10 mouse cellular contexts compared by ENCODE assay signal in the genomic region with DNA sequence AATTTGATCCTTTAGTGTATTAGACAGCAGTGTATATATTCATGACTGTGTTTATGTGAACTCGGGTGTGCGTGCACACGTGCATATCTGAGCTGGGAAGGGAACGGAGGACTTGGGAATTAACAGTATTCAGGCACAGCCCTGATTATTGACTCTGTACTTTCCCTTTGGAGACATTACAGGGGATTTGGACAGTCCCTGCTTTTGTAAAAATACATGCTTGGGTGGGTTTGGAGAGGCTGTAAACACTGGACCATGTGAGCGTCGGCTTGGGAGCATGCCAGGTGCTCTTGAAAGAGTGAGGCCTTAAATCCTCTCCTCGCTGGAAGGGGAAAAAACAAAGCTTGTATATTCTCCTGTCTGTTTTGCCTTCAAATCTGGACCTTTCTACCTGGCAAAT.
DNase-seq lines count a peak whose midpoint lies in the region; ATAC-seq and TF ChIP-seq lines count a peak whose summit lies in the region.
"Had no signal": no experiment of that assay in that cellular context is flagged by ENCODE, and none has a peak within 500 bp of the region (broad histone marks: within the 10 kb centered on the region; RNA-seq: fewer than 3 reads in every experiment).

No protein-coding gene starts in this region.

- no peak for TF ChIP-seq POLR2A in lung, adult 2 months (IDR thresholded peaks at IDR 0.05; ENCODE audit: borderline replicate concordance, extremely low read depth, low read depth, low read length)

- no peaks in the 10 kb centered on the region for H3K36me3 ChIP-seq in lung, embryonic 15.5 days
- no peaks in the 10 kb centered on the region for H3K36me3 ChIP-seq in forebrain, embryonic 15.5 days
- no peaks in the 10 kb centered on the region for H3K36me3 ChIP-seq in kidney, postnatal 0 days (ENCODE audit: insufficient read depth, low read length)

- no peak overlapping the region for H3K4me3 ChIP-seq in lung, embryonic 15.5 days
- H3K4me3 ChIP-seq in lung, adult 2 months (replicated peaks; ENCODE audit: extremely low read depth, low read depth, low read length) = no peak overlapping the region
- H3K4me3 ChIP-seq in forebrain, embryonic 15.5 days = no peak overlapping the region
- no peak overlapping the region for H3K4me3 ChIP-seq in kidney, postnatal 0 days (replicated peaks; ENCODE audit: low read depth, low read length)
- H3K4me3 ChIP-seq: layer of hippocampus, adult 2 months had no signal

- 21% methylated on average over 7 of the region's 7 CpGs for WGBS in lung, embryonic 15.5 days
- WGBS in lung, adult 2 months = 38% methylated on average over 7 of the region's 7 CpGs
- WGBS in forebrain, embryonic 15.5 days = 16% methylated on average over 7 of the region's 7 CpGs
- WGBS in kidney, postnatal 0 days = 25% methylated on average over 7 of the region's 7 CpGs

- no peak overlapping the region for H3K9ac ChIP-seq in lung, embryonic 15.5 days
- H3K9ac ChIP-seq in forebrain, embryonic 15.5 days (replicated peaks) = no peak overlapping the region
- H3K9ac ChIP-seq in kidney, postnatal 0 days (ENCODE audit: low read depth, low read length) = 0 out of 2 replicates have a peak overlapping the region, but pooled peaks have one; percentile 8

- TF ChIP-seq CTCF in lung, adult 2 months (IDR thresholded peaks at IDR 0.05; ENCODE audit: insufficient read depth, low read length) = no peak
- no peak for TF ChIP-seq CTCF in kidney, postnatal 0 days (IDR thresholded peaks at IDR 0.05; ENCODE audit: low read depth)

- no peaks in the 10 kb centered on the region for H3K9me3 ChIP-seq in lung, embryonic 15.5 days
- no peaks in the 10 kb centered on the region for H3K9me3 ChIP-seq in forebrain, embryonic 15.5 days
- no peaks in the 10 kb centered on the region for H3K9me3 ChIP-seq in kidney, postnatal 0 days (replicated peaks; ENCODE audit: low read length)

- no peak for ATAC-seq in lung, embryonic 15.5 days (ENCODE audit: borderline replicate concordance, extremely low read depth, low FRiP score, low TSS enrichment)
- peak; percentile 67 for ATAC-seq in forebrain, embryonic 15.5 days (replicated peaks)
- no peak; the same call in 1 of the 2 replicates for ATAC-seq in kidney, postnatal 0 days (replicated peaks; ENCODE audit: low FRiP score, low read depth)
- no peak for ATAC-seq in erythroid progenitor cell, adult 5-6 weeks (replicated peaks; ENCODE audit: low FRiP score, poor library complexity, severe bottlenecking)

- H3K4me1 ChIP-seq in lung, embryonic 15.5 days = peaks cover 27% of the 10 kb centered on the region
- H3K4me1 ChIP-seq in lung, adult 2 months (ENCODE audit: control insufficient read depth, insufficient read depth, low read length) = no peaks in the 10 kb centered on the region; the same call in 1 of the 2 replicates
- peaks cover 11% of the 10 kb centered on the region for H3K4me1 ChIP-seq in forebrain, embryonic 15.5 days
- H3K4me1 ChIP-seq in kidney, postnatal 0 days (replicated peaks; ENCODE audit: insufficient read depth, low read length) = no peaks in the 10 kb centered on the region

- no peak for DNase-seq in lung, adult 2 months
- DNase-seq in kidney, postnatal 0 days (ENCODE audit: low spot score) = peak; percentile 79
- DNase-seq in skeletal muscle tissue, adult 2 months (ENCODE audit: low read depth, low spot score) = peak; percentile 25
- DNase-seq in spleen, postnatal 36 days (ENCODE audit: low spot score in 2 of 2) = no peak
- DNase-seq: cerebellum, postnatal 36 days had no signal

- H3K27me3 ChIP-seq in lung, embryonic 15.5 days = no peaks in the 10 kb centered on the region
- no peaks in the 10 kb centered on the region for H3K27me3 ChIP-seq in forebrain, embryonic 15.5 days
- no peaks in the 10 kb centered on the region for H3K27me3 ChIP-seq in kidney, postnatal 0 days (ENCODE audit: insufficient read depth, low read length)

- H3K4me2 ChIP-seq in lung, embryonic 15.5 days = no peak overlapping the region
- no peak overlapping the region for H3K4me2 ChIP-seq in forebrain, embryonic 15.5 days (replicated peaks)
- no peak overlapping the region for H3K4me2 ChIP-seq in kidney, postnatal 0 days (ENCODE audit: low read length)

- peak overlapping the region; percentile 54 for H3K27ac ChIP-seq in lung, embryonic 15.5 days
- H3K27ac ChIP-seq in forebrain, embryonic 15.5 days (replicated peaks) = no peak overlapping the region
- H3K27ac ChIP-seq in kidney, postnatal 0 days = peak overlapping the region; percentile 19; the same call in 1 of the 2 replicates
- H3K27ac ChIP-seq: layer of hippocampus, adult 2 months; macrophage had no signal

Comparison
In these comparisons a context has a peak if more than half of its experiments do, and no peak if none do; other contexts are left out.
1. DNase-seq: peak in kidney, postnatal 0 days (single experiment) and skeletal muscle tissue, adult 2 months (single experiment); none in lung, adult 2 months (single experiment) and spleen, postnatal 36 days (0 of 2).